ENCODE assay signal across 30 mouse cellular contexts in the genomic region with DNA sequence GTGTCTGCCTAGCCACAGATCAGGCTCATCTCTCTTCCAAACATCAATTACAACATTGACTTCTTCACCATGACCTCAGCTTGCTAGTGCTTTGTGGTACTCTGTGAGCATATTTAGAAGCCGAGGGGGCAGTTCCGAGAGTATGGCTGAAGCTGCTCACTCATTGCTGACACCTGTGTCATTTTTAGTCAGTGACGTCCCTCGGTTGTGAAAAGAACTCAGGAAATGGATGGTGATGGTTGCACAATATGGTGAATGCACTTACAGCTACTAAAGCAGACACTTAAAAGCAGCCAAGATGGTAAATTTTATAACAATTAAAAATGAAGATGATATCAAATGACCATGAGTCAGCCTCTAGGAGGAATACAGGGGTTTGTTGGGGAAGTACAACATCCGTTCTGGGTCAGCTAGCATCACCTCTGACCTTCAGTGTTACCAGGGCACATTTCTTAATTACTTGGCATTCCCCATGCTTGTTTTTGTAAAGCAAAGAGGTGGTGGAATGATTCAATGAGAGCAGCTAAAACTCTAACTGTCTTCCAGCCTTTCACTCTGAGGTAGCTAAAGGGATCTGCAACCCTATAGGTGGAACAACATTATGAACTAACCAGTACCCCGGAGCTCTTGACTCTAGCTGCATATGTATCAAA. TPM values are rescaled to one million over a fixed set of nuclear protein-coding genes. Genes with fewer than 3 reads are reported as not detected.
DNase-seq lines count a peak whose midpoint lies in the region; ATAC-seq and TF ChIP-seq lines count a peak whose summit lies in the region.
"Had no signal": no experiment of that assay in that cellular context is flagged by ENCODE, and none has a peak within 500 bp of the region (broad histone marks: within the 10 kb centered on the region; RNA-seq: fewer than 3 reads in every experiment).

No protein-coding gene starts in this region.

- CTCF ChIA-PET in Patski (lab: Charles Lee): no interaction called here

- no peak; the same call in 1 of the 2 replicates for TF ChIP-seq EP300 in lung, postnatal 0 days (IDR thresholded peaks at IDR 0.05)

- WGBS in lung, postnatal 0 days: 68% methylated on average over 6 of the region's 6 CpGs
- 85% methylated on average over 6 of the region's 6 CpGs for WGBS in hindbrain, embryonic 13.5 days
- 80% methylated on average over 6 of the region's 6 CpGs for WGBS in hindbrain, embryonic 10.5 days
- WGBS in hindbrain, embryonic 16.5 days: 82% methylated on average over 6 of the region's 6 CpGs

- no peaks in the 10 kb centered on the region for H3K4me1 ChIP-seq in lung, postnatal 0 days (ENCODE audit: insufficient read depth, low read depth, low read length)
- no peaks in the 10 kb centered on the region for H3K4me1 ChIP-seq in hindbrain, embryonic 13.5 days (replicated peaks)
- no peaks in the 10 kb centered on the region for H3K4me1 ChIP-seq in hindbrain, embryonic 10.5 days (replicated peaks)
- no peaks in the 10 kb centered on the region for H3K4me1 ChIP-seq in hindbrain, embryonic 16.5 days (ENCODE audit: control insufficient read depth, insufficient read depth, low read depth, low read length)
- H3K4me1 ChIP-seq: hindbrain, embryonic 12.5 days; kidney, embryonic 15.5 days; limb, embryonic 13.5 days; liver, embryonic 13.5 days had no signal

- H3K27ac ChIP-seq in lung, postnatal 0 days (ENCODE audit: low read length): no peak overlapping the region
- no peak overlapping the region for H3K27ac ChIP-seq in hindbrain, embryonic 13.5 days
- H3K27ac ChIP-seq in hindbrain, embryonic 10.5 days: no peak overlapping the region
- H3K27ac ChIP-seq in hindbrain, embryonic 16.5 days (ENCODE audit: low read depth, low read length): no peak overlapping the region
- H3K27ac ChIP-seq: hindbrain, embryonic 12.5 days; kidney, embryonic 15.5 days; layer of hippocampus, adult 2 months; left cerebral cortex, adult 2 months; limb, embryonic 13.5 days; liver, embryonic 13.5 days; stomach, postnatal 0 days had no signal

- H3K4me3 ChIP-seq in lung, postnatal 0 days (ENCODE audit: low read depth, low read length): no peak overlapping the region
- no peak overlapping the region for H3K4me3 ChIP-seq in hindbrain, embryonic 13.5 days
- no peak overlapping the region for H3K4me3 ChIP-seq in hindbrain, embryonic 10.5 days
- no peak overlapping the region for H3K4me3 ChIP-seq in hindbrain, embryonic 16.5 days (ENCODE audit: low read length)
- H3K4me3 ChIP-seq: erythroblast, embryonic 14.5 days; hindbrain, embryonic 12.5 days; kidney, embryonic 15.5 days; layer of hippocampus, adult 2 months; left cerebral cortex, adult 2 months; limb, embryonic 13.5 days; liver, embryonic 13.5 days had no signal

- no peak overlapping the region for H3K4me2 ChIP-seq in lung, postnatal 0 days (replicated peaks; ENCODE audit: low read depth, low read length)
- H3K4me2 ChIP-seq in hindbrain, embryonic 13.5 days: no peak overlapping the region
- no peak overlapping the region for H3K4me2 ChIP-seq in hindbrain, embryonic 16.5 days (ENCODE audit: low read length)
- H3K4me2 ChIP-seq: hindbrain, embryonic 12.5 days; kidney, embryonic 15.5 days; limb, embryonic 13.5 days; liver, embryonic 13.5 days had no signal

- no peak for ATAC-seq in lung, postnatal 0 days
- peak; percentile 57 for ATAC-seq in Patski
- ATAC-seq in granulocyte monocyte progenitor cell, adult 5-6 weeks (replicated peaks; ENCODE audit: poor library complexity, severe bottlenecking): peak; percentile 88
- peak; percentile 60; the same call in 1 of the 2 replicates for ATAC-seq in neutrophil, adult 5-6 weeks (ENCODE audit: extremely low read depth, insufficient number of reproducible peaks, low FRiP score, poor library complexity, severe bottlenecking)
- no peak for ATAC-seq in hindbrain, embryonic 13.5 days (ENCODE audit: low FRiP score)
- no peak for ATAC-seq in hindbrain, embryonic 16.5 days
- ATAC-seq: forebrain, embryonic 16.5 days; inflammation-experienced regulatory T-cells, adult 6 months had no signal

- no peaks in the 10 kb centered on the region for H3K36me3 ChIP-seq in lung, postnatal 0 days (ENCODE audit: insufficient read depth, low read length)
- no peaks in the 10 kb centered on the region for H3K36me3 ChIP-seq in hindbrain, embryonic 13.5 days
- H3K36me3 ChIP-seq in hindbrain, embryonic 10.5 days: no peaks in the 10 kb centered on the region
- no peaks in the 10 kb centered on the region for H3K36me3 ChIP-seq in hindbrain, embryonic 16.5 days (ENCODE audit: control insufficient read depth, insufficient read depth, low read length)
- H3K36me3 ChIP-seq: G1E; hindbrain, embryonic 12.5 days; kidney, embryonic 15.5 days; limb, embryonic 13.5 days; liver, embryonic 13.5 days had no signal

- H3K9ac ChIP-seq in lung, postnatal 0 days (replicated peaks; ENCODE audit: low read depth): no peak overlapping the region
- no peak overlapping the region for H3K9ac ChIP-seq in hindbrain, embryonic 13.5 days
- H3K9ac ChIP-seq in hindbrain, embryonic 16.5 days (ENCODE audit: low read depth, low read length): no peak overlapping the region
- H3K9ac ChIP-seq: hindbrain, embryonic 12.5 days; kidney, embryonic 15.5 days; limb, embryonic 13.5 days; liver, embryonic 13.5 days had no signal

- in situ Hi-C loops in Patski (cut with MboI; ENCODE audit: low pct_unique_long_range_greater_than_20kb): no loop called here

- DNase-seq in lung, postnatal 0 days (ENCODE audit: low spot score): peak; percentile 55
- no peak for DNase-seq in lung, postnatal 4 days
- DNase-seq in Patski (ENCODE audit: low read depth, low spot score): peak; percentile 20
- no peak for DNase-seq in hindbrain, embryonic 10.5 days (ENCODE audit: low spot score)
- DNase-seq: adrenal gland, postnatal 36 days; cerebellum, adult 8-10 months; heart, postnatal 14 days; kidney, adult 11 months; kidney, postnatal 36 days; liver, embryonic 13.5 days; lung, postnatal 14 days; midbrain, embryonic 14.5 days; right cerebral cortex, adult 18-20 months; right cerebral cortex, postnatal 4 days; thymus, adult 18-20 months; thymus, postnatal 25 days had no signal

- no peak for TF ChIP-seq CTCF in lung, postnatal 0 days (IDR thresholded peaks at IDR 0.05)
- no peak for TF ChIP-seq CTCF in Patski (IDR thresholded peaks at IDR 0.05)

- POLR2A ChIA-PET in Patski (lab: Charles Lee): no interaction called here

- H3K27me3 ChIP-seq in lung, postnatal 0 days (replicated peaks; ENCODE audit: insufficient read depth, low read length): no peaks in the 10 kb centered on the region
- H3K27me3 ChIP-seq in Patski: no peaks in the 10 kb centered on the region
- H3K27me3 ChIP-seq in hindbrain, embryonic 13.5 days: 0 out of 2 replicates have a peak, but pooled peaks cover 2% of the 10 kb centered on the region
- no peaks in the 10 kb centered on the region; the same call in 1 of the 2 replicates for H3K27me3 ChIP-seq in hindbrain, embryonic 10.5 days (ENCODE audit: insufficient read depth, poor library complexity, severe bottlenecking)
- no peaks in the 10 kb centered on the region for H3K27me3 ChIP-seq in hindbrain, embryonic 16.5 days (replicated peaks; ENCODE audit: control insufficient read depth, insufficient read depth, low read length)
- H3K27me3 ChIP-seq: kidney, embryonic 15.5 days; limb, embryonic 13.5 days; liver, embryonic 13.5 days had no signal

- no peaks in the 10 kb centered on the region for H3K9me3 ChIP-seq in lung, postnatal 0 days (ENCODE audit: low read length)
- no peaks in the 10 kb centered on the region for H3K9me3 ChIP-seq in hindbrain, embryonic 13.5 days
- no peaks in the 10 kb centered on the region for H3K9me3 ChIP-seq in hindbrain, embryonic 10.5 days
- H3K9me3 ChIP-seq in hindbrain, embryonic 16.5 days (ENCODE audit: control insufficient read depth, low read length): no peaks in the 10 kb centered on the region
- H3K9me3 ChIP-seq: G1E; hindbrain, embryonic 12.5 days; kidney, embryonic 15.5 days; limb, embryonic 13.5 days; liver, embryonic 13.5 days had no signal

RNA-seq across cellular contexts. Expression of gene Abhd17c, which starts 45.6 kb away (rescaled TPM):
- polyA plus RNA-seq in lung, postnatal 0 days (2015; fragmentation: Nextera tagmentation; extraction: Ambion mirVana): 91.3 and 104 TPM in 2 replicates
- 77.6 TPM for polyA plus RNA-seq in Patski (2021)
- total RNA-seq in granulocyte monocyte progenitor cell, adult 5-6 weeks (2014; fragmentation: Nextera tagmentation): 42.3 and 51.2 TPM in 2 replicates
- total RNA-seq in granulocyte monocyte progenitor cell, adult 5-6 weeks (2017): 14.9 and 18.6 TPM in 2 replicates
- total RNA-seq in neutrophil, adult 5-6 weeks (2017): 6.6 and 8.6 TPM in 2 replicates
- 18.3 and 25.0 TPM in 2 replicates for polyA plus RNA-seq in hindbrain, embryonic 13.5 days (2015; fragmentation: Nextera tagmentation; extraction: Ambion mirVana)
- polyA plus RNA-seq in hindbrain, embryonic 10.5 days (2016; fragmentation: Nextera tagmentation; extraction: Ambion mirVana): 26.7 and 32.2 TPM in 2 replicates
- 10.3 and 14.2 TPM in 2 replicates for polyA plus RNA-seq in hindbrain, embryonic 16.5 days (2015; fragmentation: Nextera tagmentation; extraction: Ambion mirVana)

Comparison
In these comparisons a context has a peak if more than half of its experiments do, and no peak if none do; other contexts are left out.
1. DNase-seq: peak in lung, postnatal 0 days (single experiment) and Patski (single experiment); none in lung, postnatal 4 days (0 of 2) and hindbrain, embryonic 10.5 days (single experiment).
2. ATAC-seq: peak in Patski (single experiment), granulocyte monocyte progenitor cell, adult 5-6 weeks (single experiment) and neutrophil, adult 5-6 weeks (single experiment); none in lung, postnatal 0 days (single experiment), hindbrain, embryonic 13.5 days (single experiment) and hindbrain, embryonic 16.5 days (single experiment).